Comparison of ENCODE assay signal across 8 mouse cellular contexts in the genomic region with DNA sequence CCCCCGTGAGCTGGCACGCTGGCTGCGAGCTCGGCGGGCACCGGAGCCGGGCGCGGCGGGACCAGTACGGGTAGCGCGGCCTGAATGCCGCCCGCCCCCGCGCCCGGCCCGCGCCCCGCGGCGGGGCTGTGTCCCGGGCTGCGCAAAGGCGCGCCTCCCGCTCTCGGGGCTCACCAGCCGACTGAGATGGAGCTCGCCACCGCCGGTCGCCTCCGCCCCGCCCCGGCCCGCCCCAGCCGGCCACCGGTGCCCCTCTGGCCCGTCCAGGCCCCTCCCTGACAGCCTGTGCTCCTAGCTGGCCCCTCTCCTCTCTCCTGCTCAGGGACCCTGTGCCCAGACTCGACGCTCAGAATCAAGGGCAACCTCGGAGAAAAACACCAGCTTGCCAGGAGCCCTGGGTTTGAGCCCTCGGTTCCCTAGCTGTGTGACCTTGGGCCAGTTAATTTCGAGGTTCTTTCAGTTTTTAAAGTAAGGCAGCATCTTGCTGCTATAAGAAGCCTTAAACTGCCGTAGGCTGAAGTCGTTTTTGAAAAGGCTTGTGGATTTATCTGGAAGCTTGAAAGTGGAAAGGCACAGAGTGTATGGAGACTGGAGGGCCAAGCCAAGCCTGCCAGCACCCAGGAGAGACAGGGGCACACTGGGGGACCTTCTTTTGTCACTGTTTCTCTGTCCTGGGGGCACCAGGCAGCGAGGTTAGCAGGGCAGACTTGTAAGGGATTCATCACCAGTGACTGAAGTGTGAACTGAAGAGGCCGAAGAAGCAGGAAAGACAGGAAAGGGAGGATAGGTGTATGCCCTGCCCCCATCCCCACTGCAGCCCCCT. TPM values are rescaled to one million over a fixed set of nuclear protein-coding genes. Genes with fewer than 3 reads are reported as not detected.
A peak's percentile ranks its signal among the peaks of the same experiment; 100 is the strongest.
DNase-seq lines count a peak whose midpoint lies in the region; ATAC-seq lines count a peak whose summit lies in the region.

A gene (minus strand): TSS at position 183 of the 823 bp plus-strand sequence.

- peak within 1 kb of the TSS; percentile 22; the same call in 1 of the 2 replicates for H3K9ac ChIP-seq in embryonic facial prominence, embryonic 11.5 days (replicated peaks; ENCODE audit: low read length)
- H3K9ac ChIP-seq in intestine, embryonic 14.5 days (ENCODE audit: low read length), result 0 out of 2 replicates have a peak within 1 kb of the TSS, but pooled peaks have one; percentile 18
- 0 out of 2 replicates have a peak within 1 kb of the TSS, but pooled peaks have one; percentile 20 for H3K9ac ChIP-seq in midbrain, embryonic 14.5 days (replicated peaks; ENCODE audit: low read length)

- no peak within 1 kb of the TSS for H3K27ac ChIP-seq in embryonic facial prominence, embryonic 11.5 days (replicated peaks; ENCODE audit: low read depth, low read length)
- no peak within 1 kb of the TSS for H3K27ac ChIP-seq in intestine, embryonic 14.5 days (ENCODE audit: low read depth)
- H3K27ac ChIP-seq in midbrain, embryonic 14.5 days (replicated peaks; ENCODE audit: low read depth, low read length), result no peak within 1 kb of the TSS

- H3K4me2 ChIP-seq in embryonic facial prominence, embryonic 11.5 days (ENCODE audit: low read depth, low read length), result peak within 1 kb of the TSS; percentile 69
- H3K4me2 ChIP-seq in intestine, embryonic 14.5 days (ENCODE audit: low read length), result peak within 1 kb of the TSS; percentile 47
- H3K4me2 ChIP-seq in midbrain, embryonic 14.5 days (ENCODE audit: low read length), result peak within 1 kb of the TSS; percentile 52

- no peak for ATAC-seq in embryonic facial prominence, embryonic 11.5 days (replicated peaks; ENCODE audit: insufficient number of reproducible peaks, low FRiP score, low TSS enrichment, low read depth)
- ATAC-seq in intestine, embryonic 14.5 days (replicated peaks; ENCODE audit: low FRiP score, low TSS enrichment, low read depth), result no peak
- ATAC-seq in midbrain, embryonic 14.5 days (ENCODE audit: low FRiP score, low TSS enrichment), result no peak
- no peak for ATAC-seq in frontal cortex, adult (ENCODE audit: low TSS enrichment)

- 7% methylated on average over 38 of the region's 50 CpGs for WGBS in embryonic facial prominence, embryonic 11.5 days
- 7% methylated on average over 50 of the region's 50 CpGs for WGBS in intestine, embryonic 14.5 days
- 5% methylated on average over 50 of the region's 50 CpGs for WGBS in midbrain, embryonic 14.5 days

- H3K4me3 ChIP-seq in embryonic facial prominence, embryonic 11.5 days (ENCODE audit: low read depth, low read length), result peak within 1 kb of the TSS; percentile 36
- H3K4me3 ChIP-seq in intestine, embryonic 14.5 days (ENCODE audit: low read depth, low read length), result peak within 1 kb of the TSS; percentile 27
- H3K4me3 ChIP-seq in midbrain, embryonic 14.5 days (replicated peaks; ENCODE audit: low read depth, low read length), result peak within 1 kb of the TSS; percentile 27

- H3K4me1 ChIP-seq in embryonic facial prominence, embryonic 11.5 days (ENCODE audit: control insufficient read depth, insufficient read depth, low read length), result peaks cover 13% of the 10 kb centered on the region
- H3K4me1 ChIP-seq in intestine, embryonic 14.5 days (replicated peaks; ENCODE audit: control insufficient read depth, insufficient read depth, low read length), result peaks cover 8% of the 10 kb centered on the region
- H3K4me1 ChIP-seq in midbrain, embryonic 14.5 days (ENCODE audit: control insufficient read depth, insufficient read depth, low read length), result peaks cover 21% of the 10 kb centered on the region

- H3K27me3 ChIP-seq in embryonic facial prominence, embryonic 11.5 days (ENCODE audit: control insufficient read depth, insufficient read depth, low read length), result peaks cover 53% of the 10 kb centered on the region
- peaks cover 70% of the 10 kb centered on the region for H3K27me3 ChIP-seq in intestine, embryonic 14.5 days (replicated peaks; ENCODE audit: control insufficient read depth, insufficient read depth, low read length)
- H3K27me3 ChIP-seq in midbrain, embryonic 14.5 days (ENCODE audit: control insufficient read depth, insufficient read depth, low read length), result peaks cover 56% of the 10 kb centered on the region

- no peaks in the 10 kb centered on the region for H3K9me3 ChIP-seq in embryonic facial prominence, embryonic 11.5 days (replicated peaks; ENCODE audit: control insufficient read depth, low read length)
- H3K9me3 ChIP-seq in intestine, embryonic 14.5 days (ENCODE audit: control insufficient read depth, low read length), result no peaks in the 10 kb centered on the region
- H3K9me3 ChIP-seq in midbrain, embryonic 14.5 days (ENCODE audit: control insufficient read depth, low read length), result no peaks in the 10 kb centered on the region

- DNase-seq in left cerebral cortex, adult 18-20 months (ENCODE audit: low spot score in 2 of 2), result no peak
- DNase-seq in left cerebral cortex, postnatal 4 days, result no peak
- DNase-seq in embryonic facial prominence, embryonic 11.5 days (ENCODE audit: low spot score), result no peak
- no peak for DNase-seq in intestine, embryonic 14.5 days (ENCODE audit: low spot score)
- no peak for DNase-seq in midbrain, embryonic 14.5 days
- DNase-seq in frontal cortex, postnatal 36 days (ENCODE audit: low spot score in 2 of 2), result no peak
- no peak for DNase-seq in spleen, postnatal 10 days (ENCODE audit: low spot score in 2 of 2)

- no peaks in the 10 kb centered on the region for H3K36me3 ChIP-seq in embryonic facial prominence, embryonic 11.5 days (replicated peaks; ENCODE audit: control insufficient read depth, insufficient read depth, low read depth, low read length)
- peaks cover 7% of the 10 kb centered on the region; the same call in 1 of the 2 replicates for H3K36me3 ChIP-seq in intestine, embryonic 14.5 days (ENCODE audit: control insufficient read depth, insufficient read depth, low read length)
- H3K36me3 ChIP-seq in midbrain, embryonic 14.5 days (ENCODE audit: control insufficient read depth, insufficient read depth, low read length), result peaks cover 27% of the 10 kb centered on the region

- intact Hi-C loops in left cerebral cortex, postnatal 4 days (cut with DNase I), result loop anchor here (10.0 kb wide), 1 partner anchor 182 kb away; no protein-coding TSS in a partner anchor

RNA-seq across cellular contexts. Expression of the gene that starts here (rescaled TPM):
- total RNA-seq in left cerebral cortex, adult 18-20 months (2021), result 10 to 100 TPM; 33.8 to 35.7 TPM
- total RNA-seq in left cerebral cortex, postnatal 4 days (2021), result 1 to 10 TPM; 1.4 to 2.0 TPM
- 0.04 and 0.06 TPM in 2 replicates for polyA plus RNA-seq in embryonic facial prominence, embryonic 11.5 days (2014; fragmentation: Nextera tagmentation; extraction: Ambion mirVana)
- polyA plus RNA-seq in intestine, embryonic 14.5 days (2014; fragmentation: Nextera tagmentation; extraction: Ambion mirVana), result not detected in 2 replicates
- polyA plus RNA-seq in midbrain, embryonic 14.5 days (2014; fragmentation: Nextera tagmentation; extraction: Ambion mirVana), result 0.12 and 0.49 TPM in 2 replicates

Comparison
In these comparisons a context has a peak if more than half of its experiments do, and no peak if none do; other contexts are left out.
1. RNA of the gene that starts here (total RNA-seq): 33.8 to 35.7 TPM in left cerebral cortex, adult 18-20 months; 1.4 to 2.0 TPM in left cerebral cortex, postnatal 4 days; every median in the first group is over 10 times any median in the second.
2. Peak in every context shown above with its lines, with median percentiles within 50 percentile points of each other: H3K4me2 ChIP-seq, H3K4me3 ChIP-seq and H3K9ac ChIP-seq.